Mouse (Mus musculus): ENCODE data around the gene Prkca. TPM values are rescaled to one million over a fixed set of nuclear protein-coding genes. Genes with fewer than 3 reads are reported as not detected.

Gene Prkca
- polyA plus RNA-seq, 1 experiment, result 5.4 TPM

- H3K27ac ChIP-seq (ENCODE audit: insufficient read depth, low read depth, low read length), result no peak overlapping the region
- no peaks in the 10 kb centered on the region for H3K27me3 ChIP-seq (replicated peaks; ENCODE audit: control insufficient read depth, insufficient read depth, low read length)
- no peak overlapping the region for H3K4me3 ChIP-seq (ENCODE audit: insufficient read depth, low read depth, low read length)
- TF ChIP-seq CTCF (conservative IDR thresholded peaks at IDR 0.05; ENCODE audit: insufficient read depth, insufficient read length, low read depth, low read length) (no peak), POLR2A (IDR thresholded peaks at IDR 0.05; ENCODE audit: low read depth, low read length) (no peak)
- H3K36me3 ChIP-seq (ENCODE audit: control insufficient read depth, insufficient read depth, low read length), result no peaks in the 10 kb centered on the region
- 35% methylated on average over 5 of the region's 5 CpGs for WGBS
- H3K4me1 ChIP-seq (ENCODE audit: control insufficient read depth, insufficient read depth, low read length), result peaks cover 8% of the 10 kb centered on the region; the same call in 1 of the 2 replicates
- peak; percentile 18 for DNase-seq
Observed at GRCm38 (mm10) chr11:108198592-108198991, 145.1 kb downstream of the Prkca start.

- Histone ChIP-seq H3K36me3 (ENCODE audit: control insufficient read depth, insufficient read depth, low read length) (no peaks in the 10 kb centered on the region), H3K4me3 (ENCODE audit: insufficient read depth, low read depth, low read length) (no peak overlapping the region), H3K27me3 (replicated peaks; ENCODE audit: control insufficient read depth, insufficient read depth, low read length) (no peaks in the 10 kb centered on the region), H3K4me1 (ENCODE audit: control insufficient read depth, insufficient read depth, low read length) (peaks cover 8% of the 10 kb centered on the region; the same call in 1 of the 2 replicates), H3K27ac (ENCODE audit: insufficient read depth, low read depth, low read length) (no peak overlapping the region)
- WGBS, result 34% methylated on average over 9 of the region's 9 CpGs
- DNase-seq, result peak; percentile 91
- TF ChIP-seq POLR2A (IDR thresholded peaks at IDR 0.05; ENCODE audit: low read depth, low read length) (no peak), CTCF (conservative IDR thresholded peaks at IDR 0.05; ENCODE audit: insufficient read depth, insufficient read length, low read depth, low read length) (no peak)
Observed at GRCm38 (mm10) chr11:108197427-108198218, 146.1 kb downstream of the Prkca start.

- WGBS, result 89% methylated on average over 3 of the region's 3 CpGs
- DNase-seq, result peak; percentile 14
- Histone ChIP-seq H3K27ac (ENCODE audit: insufficient read depth, low read depth, low read length) (no peak overlapping the region), H3K4me3 (ENCODE audit: insufficient read depth, low read depth, low read length) (no peak overlapping the region), H3K4me1 (ENCODE audit: control insufficient read depth, insufficient read depth, low read length) (peaks cover 8% of the 10 kb centered on the region; the same call in 1 of the 2 replicates), H3K27me3 (replicated peaks; ENCODE audit: control insufficient read depth, insufficient read depth, low read length) (no peaks in the 10 kb centered on the region), H3K36me3 (ENCODE audit: control insufficient read depth, insufficient read depth, low read length) (no peaks in the 10 kb centered on the region)
- TF ChIP-seq POLR2A (IDR thresholded peaks at IDR 0.05; ENCODE audit: low read depth, low read length) (no peak), CTCF (conservative IDR thresholded peaks at IDR 0.05; ENCODE audit: insufficient read depth, insufficient read length, low read depth, low read length) (no peak)
Observed at GRCm38 (mm10) chr11:108196796-108197195, 146.9 kb downstream of the Prkca start.

GRCm38 (mm10) chr11:108190298-108190697 lies 153.4 kb downstream of the Prkca start:
- no peaks in the 10 kb centered on the region for H3K36me3 ChIP-seq (ENCODE audit: control insufficient read depth, insufficient read depth, low read length)
- no peaks in the 10 kb centered on the region for H3K4me1 ChIP-seq (ENCODE audit: control insufficient read depth, insufficient read depth, low read length)
- no peak for DNase-seq
- no peaks in the 10 kb centered on the region for H3K27me3 ChIP-seq (replicated peaks; ENCODE audit: control insufficient read depth, insufficient read depth, low read length)
- no peak overlapping the region for H3K4me3 ChIP-seq (ENCODE audit: insufficient read depth, low read depth, low read length)
- 87% methylated on average over 6 of the region's 6 CpGs for WGBS
- no peak overlapping the region for H3K27ac ChIP-seq (ENCODE audit: insufficient read depth, low read depth, low read length)
- TF ChIP-seq POLR2A (IDR thresholded peaks at IDR 0.05; ENCODE audit: low read depth, low read length) (no peak), CTCF (conservative IDR thresholded peaks at IDR 0.05; ENCODE audit: insufficient read depth, insufficient read length, low read depth, low read length) (no peak)

- H3K36me3 ChIP-seq (ENCODE audit: control insufficient read depth, insufficient read depth, low read length), result no peaks in the 10 kb centered on the region
- no peaks in the 10 kb centered on the region for H3K27me3 ChIP-seq (replicated peaks; ENCODE audit: control insufficient read depth, insufficient read depth, low read length)
- DNase-seq, result no peak
- WGBS, result 91% methylated on average over 3 of the region's 3 CpGs
- TF ChIP-seq CTCF (conservative IDR thresholded peaks at IDR 0.05; ENCODE audit: insufficient read depth, insufficient read length, low read depth, low read length) (no peak), POLR2A (IDR thresholded peaks at IDR 0.05; ENCODE audit: low read depth, low read length) (no peak)
- no peak overlapping the region for H3K27ac ChIP-seq (ENCODE audit: insufficient read depth, low read depth, low read length)
- no peak overlapping the region for H3K4me3 ChIP-seq (ENCODE audit: insufficient read depth, low read depth, low read length)
- H3K4me1 ChIP-seq (ENCODE audit: control insufficient read depth, insufficient read depth, low read length), result no peaks in the 10 kb centered on the region
Observed at GRCm38 (mm10) chr11:108189362-108189761, 154.4 kb downstream of the Prkca start.

- H3K27me3 ChIP-seq (replicated peaks; ENCODE audit: control insufficient read depth, insufficient read depth, low read length), result no peaks in the 10 kb centered on the region
- no peaks in the 10 kb centered on the region for H3K36me3 ChIP-seq (ENCODE audit: control insufficient read depth, insufficient read depth, low read length)
- DNase-seq, result no peak
- no peak overlapping the region for H3K4me3 ChIP-seq (ENCODE audit: insufficient read depth, low read depth, low read length)
- TF ChIP-seq CTCF (conservative IDR thresholded peaks at IDR 0.05; ENCODE audit: insufficient read depth, insufficient read length, low read depth, low read length) (no peak), POLR2A (IDR thresholded peaks at IDR 0.05; ENCODE audit: low read depth, low read length) (no peak)
- no peak overlapping the region for H3K27ac ChIP-seq (ENCODE audit: insufficient read depth, low read depth, low read length)
- 91% methylated on average over 5 of the region's 5 CpGs for WGBS
- H3K4me1 ChIP-seq (ENCODE audit: control insufficient read depth, insufficient read depth, low read length), result no peaks in the 10 kb centered on the region
Observed at GRCm38 (mm10) chr11:108182421-108182820, 161.3 kb downstream of the Prkca start.

GRCm38 (mm10) chr11:108181012-108181713 lies 162.6 kb downstream of the Prkca start:
- Histone ChIP-seq H3K27ac (ENCODE audit: insufficient read depth, low read depth, low read length) (no peak overlapping the region), H3K36me3 (ENCODE audit: control insufficient read depth, insufficient read depth, low read length) (no peaks in the 10 kb centered on the region), H3K27me3 (replicated peaks; ENCODE audit: control insufficient read depth, insufficient read depth, low read length) (no peaks in the 10 kb centered on the region), H3K4me1 (ENCODE audit: control insufficient read depth, insufficient read depth, low read length) (no peaks in the 10 kb centered on the region), H3K4me3 (ENCODE audit: insufficient read depth, low read depth, low read length) (no peak overlapping the region)
- TF ChIP-seq POLR2A (IDR thresholded peaks at IDR 0.05; ENCODE audit: low read depth, low read length) (no peak), CTCF (conservative IDR thresholded peaks at IDR 0.05; ENCODE audit: insufficient read depth, insufficient read length, low read depth, low read length) (no peak)
- WGBS, result 86% methylated on average over 10 of the region's 10 CpGs
- DNase-seq, result no peak
